Comparison of ENCODE assay signal across 9 mouse cellular contexts in genomic region chr1:132377055-132377365, GRCm38 (mm10). TPM values are rescaled to one million over a fixed set of nuclear protein-coding genes. Genes with fewer than 3 reads are reported as not detected.
DNase-seq lines count a peak whose midpoint lies in the region; ATAC-seq lines count a peak whose summit lies in the region.
"Had no signal": no experiment of that assay in that cellular context is flagged by ENCODE, and none has a peak within 500 bp of the region (broad histone marks: within the 10 kb centered on the region; RNA-seq: fewer than 3 reads in every experiment).

No protein-coding gene starts in this region.

- ATAC-seq in forebrain, embryonic 13.5 days = no peak
- ATAC-seq in forebrain, embryonic 12.5 days (ENCODE audit: low FRiP score) = no peak
- ATAC-seq in midbrain, embryonic 16.5 days = no peak
- no peak for ATAC-seq in liver, embryonic 11.5 days (replicated peaks; ENCODE audit: low FRiP score)
- ATAC-seq in stomach, embryonic 14.5 days (ENCODE audit: insufficient number of reproducible peaks, insufficient read depth, low FRiP score, low read depth) = no peak

- DNase-seq in midbrain, embryonic 10.5 days (ENCODE audit: low spot score) = no peak
- DNase-seq in liver, embryonic 11.5 days (ENCODE audit: low spot score) = no peak
- no peak for DNase-seq in B cell, adult 2 months
- no peak for DNase-seq in right cerebral cortex, postnatal 10 days (ENCODE audit: low spot score in 2 of 2)

- 73% methylated on average over 7 of the region's 7 CpGs for whole genome bisulfite sequencing in forebrain, embryonic 13.5 days
- WGBS in forebrain, embryonic 12.5 days = 76% methylated on average over 7 of the region's 7 CpGs
- WGBS in midbrain, embryonic 10.5 days = 74% methylated on average over 7 of the region's 7 CpGs
- WGBS in midbrain, embryonic 16.5 days = 78% methylated on average over 7 of the region's 7 CpGs
- WGBS in liver, embryonic 11.5 days = 57% methylated on average over 7 of the region's 7 CpGs
- WGBS in stomach, embryonic 14.5 days = 37% methylated on average over 7 of the region's 7 CpGs

- no peak overlapping the region for H3K4me2 ChIP-seq in forebrain, embryonic 13.5 days
- no peak overlapping the region for H3K4me2 ChIP-seq in forebrain, embryonic 12.5 days
- H3K4me2 ChIP-seq in midbrain, embryonic 16.5 days (ENCODE audit: low read length) = no peak overlapping the region
- no peak overlapping the region for H3K4me2 ChIP-seq in liver, embryonic 11.5 days
- no peak overlapping the region for H3K4me2 ChIP-seq in stomach, embryonic 14.5 days (replicated peaks; ENCODE audit: low read depth, low read length)

- H3K9ac ChIP-seq in forebrain, embryonic 13.5 days = peak overlapping the region; percentile 23; the same call in 1 of the 2 replicates
- no peak overlapping the region for H3K9ac ChIP-seq in forebrain, embryonic 12.5 days
- H3K9ac ChIP-seq in midbrain, embryonic 16.5 days (ENCODE audit: low read depth, low read length) = no peak overlapping the region
- no peak overlapping the region for H3K9ac ChIP-seq in liver, embryonic 11.5 days (ENCODE audit: low read depth, low read length)
- H3K9ac ChIP-seq in stomach, embryonic 14.5 days (replicated peaks; ENCODE audit: low read depth, low read length) = no peak overlapping the region

- no peak overlapping the region for H3K4me3 ChIP-seq in forebrain, embryonic 13.5 days
- no peak overlapping the region for H3K4me3 ChIP-seq in forebrain, embryonic 12.5 days (replicated peaks)
- no peak overlapping the region for H3K4me3 ChIP-seq in midbrain, embryonic 10.5 days
- H3K4me3 ChIP-seq in midbrain, embryonic 16.5 days (ENCODE audit: low read depth, low read length) = no peak overlapping the region
- H3K4me3 ChIP-seq in liver, embryonic 11.5 days (ENCODE audit: low read depth, low read length) = no peak overlapping the region
- no peak overlapping the region for H3K4me3 ChIP-seq in stomach, embryonic 14.5 days (ENCODE audit: low read depth, low read length)
- H3K4me3 ChIP-seq: myocyte had no signal

- peaks cover 52% of the 10 kb centered on the region for H3K36me3 ChIP-seq in forebrain, embryonic 13.5 days (ENCODE audit: poor library complexity, severe bottlenecking)
- peaks cover 63% of the 10 kb centered on the region for H3K36me3 ChIP-seq in forebrain, embryonic 12.5 days (replicated peaks)
- peaks cover 99% of the 10 kb centered on the region for H3K36me3 ChIP-seq in midbrain, embryonic 10.5 days
- H3K36me3 ChIP-seq in midbrain, embryonic 16.5 days (ENCODE audit: control insufficient read depth, insufficient read depth, low read length) = peaks cover 12% of the 10 kb centered on the region; the same call in 1 of the 2 replicates
- H3K36me3 ChIP-seq in liver, embryonic 11.5 days (ENCODE audit: control insufficient read depth, insufficient read depth, low read length) = peaks cover 8% of the 10 kb centered on the region
- peaks cover 20% of the 10 kb centered on the region for H3K36me3 ChIP-seq in stomach, embryonic 14.5 days (ENCODE audit: control insufficient read depth, insufficient read depth, low read length)

- no peak overlapping the region for H3K27ac ChIP-seq in forebrain, embryonic 13.5 days
- no peak overlapping the region for H3K27ac ChIP-seq in forebrain, embryonic 12.5 days
- 0 out of 2 replicates have a peak overlapping the region, but pooled peaks have one; percentile 42 for H3K27ac ChIP-seq in midbrain, embryonic 10.5 days (replicated peaks)
- H3K27ac ChIP-seq in midbrain, embryonic 16.5 days (ENCODE audit: low read length) = no peak overlapping the region
- H3K27ac ChIP-seq in liver, embryonic 11.5 days (ENCODE audit: low read depth, low read length) = 0 out of 2 replicates have a peak overlapping the region, but pooled peaks have one; percentile 49
- H3K27ac ChIP-seq in stomach, embryonic 14.5 days (ENCODE audit: low read length) = peak overlapping the region; percentile 30; the same call in 1 of the 2 replicates

- peaks cover 57% of the 10 kb centered on the region for H3K4me1 ChIP-seq in forebrain, embryonic 13.5 days
- peaks cover 50% of the 10 kb centered on the region for H3K4me1 ChIP-seq in forebrain, embryonic 12.5 days
- peaks cover 63% of the 10 kb centered on the region for H3K4me1 ChIP-seq in midbrain, embryonic 10.5 days
- peaks cover 36% of the 10 kb centered on the region for H3K4me1 ChIP-seq in midbrain, embryonic 16.5 days (ENCODE audit: control insufficient read depth, insufficient read depth, low read length)
- peaks cover 93% of the 10 kb centered on the region for H3K4me1 ChIP-seq in liver, embryonic 11.5 days (replicated peaks; ENCODE audit: control insufficient read depth, insufficient read depth, low read length)
- peaks cover 39% of the 10 kb centered on the region for H3K4me1 ChIP-seq in stomach, embryonic 14.5 days (ENCODE audit: control insufficient read depth, insufficient read depth, low read length)

- no peaks in the 10 kb centered on the region for H3K9me3 ChIP-seq in forebrain, embryonic 13.5 days (replicated peaks)
- no peaks in the 10 kb centered on the region for H3K9me3 ChIP-seq in forebrain, embryonic 12.5 days
- H3K9me3 ChIP-seq in midbrain, embryonic 10.5 days (replicated peaks) = no peaks in the 10 kb centered on the region
- no peaks in the 10 kb centered on the region for H3K9me3 ChIP-seq in midbrain, embryonic 16.5 days (replicated peaks; ENCODE audit: control insufficient read depth, low read length, poor library complexity, severe bottlenecking)
- no peaks in the 10 kb centered on the region for H3K9me3 ChIP-seq in liver, embryonic 11.5 days (ENCODE audit: control insufficient read depth, low read length)
- H3K9me3 ChIP-seq in stomach, embryonic 14.5 days (ENCODE audit: control insufficient read depth, low read depth, low read length) = no peaks in the 10 kb centered on the region

- no peaks in the 10 kb centered on the region for H3K27me3 ChIP-seq in forebrain, embryonic 13.5 days
- no peaks in the 10 kb centered on the region for H3K27me3 ChIP-seq in forebrain, embryonic 12.5 days
- H3K27me3 ChIP-seq in midbrain, embryonic 10.5 days (ENCODE audit: low read depth, poor library complexity, severe bottlenecking) = no peaks in the 10 kb centered on the region
- H3K27me3 ChIP-seq in midbrain, embryonic 16.5 days (ENCODE audit: control insufficient read depth, insufficient read depth, low read depth, low read length) = no peaks in the 10 kb centered on the region
- no peaks in the 10 kb centered on the region for H3K27me3 ChIP-seq in liver, embryonic 11.5 days (replicated peaks; ENCODE audit: control insufficient read depth, insufficient read depth, low read length)
- no peaks in the 10 kb centered on the region for H3K27me3 ChIP-seq in stomach, embryonic 14.5 days (ENCODE audit: control insufficient read depth, insufficient read depth, low read length)

RNA-seq across cellular contexts. Expression of gene Tmcc2, which starts 14.1 kb away (rescaled TPM):
- polyA plus RNA-seq in forebrain, embryonic 13.5 days (2015; fragmentation: Nextera tagmentation; extraction: Ambion mirVana) = 16.7 and 19.7 TPM in 2 replicates
- polyA plus RNA-seq in forebrain, embryonic 12.5 days (2016; fragmentation: Nextera tagmentation; extraction: Ambion mirVana) = 24.0 and 26.9 TPM in 2 replicates
- polyA plus RNA-seq in midbrain, embryonic 10.5 days (2016; fragmentation: Nextera tagmentation; extraction: Ambion mirVana) = 9.6 and 13.3 TPM in 2 replicates
- 33.3 and 38.1 TPM in 2 replicates for polyA plus RNA-seq in midbrain, embryonic 16.5 days (2015; fragmentation: Nextera tagmentation; extraction: Ambion mirVana)
- polyA plus RNA-seq in liver, embryonic 11.5 days (2014; fragmentation: Nextera tagmentation; extraction: Ambion mirVana) = 24.6 and 28.1 TPM in 2 replicates
- 7.1 and 7.2 TPM in 2 replicates for polyA plus RNA-seq in stomach, embryonic 14.5 days (2014; fragmentation: Nextera tagmentation; extraction: Ambion mirVana)

RNA-seq across cellular contexts. Expression of gene Dstyk, which starts 40.3 kb away (rescaled TPM):
- polyA plus RNA-seq in forebrain, embryonic 13.5 days (2015; fragmentation: Nextera tagmentation; extraction: Ambion mirVana) = 10.5 and 12.5 TPM in 2 replicates
- 14.7 and 16.1 TPM in 2 replicates for polyA plus RNA-seq in forebrain, embryonic 12.5 days (2016; fragmentation: Nextera tagmentation; extraction: Ambion mirVana)
- 11.8 and 13.9 TPM in 2 replicates for polyA plus RNA-seq in midbrain, embryonic 10.5 days (2016; fragmentation: Nextera tagmentation; extraction: Ambion mirVana)
- polyA plus RNA-seq in midbrain, embryonic 16.5 days (2015; fragmentation: Nextera tagmentation; extraction: Ambion mirVana) = 10.3 and 10.5 TPM in 2 replicates
- polyA plus RNA-seq in liver, embryonic 11.5 days (2014; fragmentation: Nextera tagmentation; extraction: Ambion mirVana) = 7.2 TPM in 2 replicates
- 17.3 and 20.9 TPM in 2 replicates for polyA plus RNA-seq in stomach, embryonic 14.5 days (2014; fragmentation: Nextera tagmentation; extraction: Ambion mirVana)

Comparison
In these comparisons a context has a peak if more than half of its experiments do, and no peak if none do; other contexts are left out.
1. H3K27ac ChIP-seq: peak in midbrain, embryonic 10.5 days (single experiment), liver, embryonic 11.5 days (single experiment) and stomach, embryonic 14.5 days (single experiment); none in forebrain, embryonic 13.5 days (single experiment), forebrain, embryonic 12.5 days (single experiment) and midbrain, embryonic 16.5 days (single experiment).